Mouse (Mus musculus) neural tube, embryonic 12.5 days (tissue): ENCODE data around the gene Il27ra. TPM values are rescaled to one million over a fixed set of nuclear protein-coding genes. Genes with fewer than 3 reads are reported as not detected.
A peak's percentile ranks its signal among the peaks of the same experiment; 100 is the strongest.

Source experiments
- ATAC-seq: fragments of 200-750 bp; cut with Nextera tagmentation; 2 replicates; pipeline ENCODE4 v1.8.0; 2017; ENCODE audit warnings: low read depth, mild to moderate bottlenecking, moderate TSS enrichment, moderate library complexity; ENCODE audit not compliant: low FRiP score
- H3K27ac ChIP-seq: fragments of 300-500 bp; sonication (generic); 2 replicates; pipeline ENCODE4 v1.5.1; 2016
- H3K27me3 ChIP-seq: fragments of 300-500 bp; sonication (generic); replicated peaks from 2 replicates; pipeline ENCODE4 v1.6.1; 2016; ENCODE audit warnings: mild to moderate bottlenecking
- H3K36me3 ChIP-seq: fragments of 300-500 bp; sonication (generic); 2 replicates; pipeline ENCODE4 v1.6.1; 2016; ENCODE audit warnings: mild to moderate bottlenecking
- H3K4me1 ChIP-seq: fragments of 300-500 bp; sonication (generic); 2 replicates; pipeline ENCODE4 v1.6.1; 2016
- H3K4me2 ChIP-seq: fragments of 300-500 bp; sonication (generic); replicated peaks from 2 replicates; pipeline ENCODE4 v1.6.1; 2016; ENCODE audit warnings: mild to moderate bottlenecking
- H3K4me3 ChIP-seq: fragments of 300-500 bp; sonication (generic); 2 replicates; pipeline ENCODE4 v1.5.1; 2016
- H3K9ac ChIP-seq: fragments of 300-500 bp; sonication (generic); 2 replicates; pipeline ENCODE4 v1.6.1; 2016; ENCODE audit warnings: mild to moderate bottlenecking
- H3K9me3 ChIP-seq: fragments of 300-500 bp; sonication (generic); 2 replicates; pipeline ENCODE4 v1.6.1; 2016; ENCODE audit warnings: mild to moderate bottlenecking
- WGBS: fragments of 180-500 bp; shearing (Covaris S2); methylation state at CpG from one replicate; pipeline ENCODE4 v1.1.7; 2016; 5-methylcytosine and 5-hydroxymethylcytosine counted together
- polyA plus RNA-seq: library from polyadenylated mRNA; unstranded; fragments of >200 nt; fragmentation: Nextera tagmentation; extraction: Ambion mirVana; gene quantifications from 2 replicates; pipeline ENCODE4 v1.2.1, GENCODE M21; 2016

Gene Il27ra
- polyA plus RNA-seq, 1 experiment from 2014 or later, result 0.29 TPM

GRCm38 (mm10) chr8:84032777-84033176 lies 9.6 kb downstream of the Il27ra start:
- 78% methylated on average over 4 of the region's 4 CpGs for WGBS
- Histone ChIP-seq H3K9ac (no peak overlapping the region), H3K4me1 (0 out of 2 replicates have a peak, but pooled peaks cover 2% of the 10 kb centered on the region), H3K9me3 (no peaks in the 10 kb centered on the region), H3K27ac (no peak overlapping the region), H3K4me2 (no peak overlapping the region), H3K4me3 (no peak overlapping the region), H3K27me3 (peaks cover 17% of the 10 kb centered on the region; the same call in 1 of the 2 replicates), H3K36me3 (no peaks in the 10 kb centered on the region)
- no peak for ATAC-seq

- no peak for ATAC-seq
- H3K9me3 ChIP-seq, result no peaks in the 10 kb centered on the region
- H3K9ac ChIP-seq, result no peak overlapping the region
- H3K27ac ChIP-seq, result no peak overlapping the region
- peaks cover 12% of the 10 kb centered on the region; the same call in 1 of the 2 replicates for H3K4me1 ChIP-seq
- no peaks in the 10 kb centered on the region for H3K36me3 ChIP-seq
- WGBS, result 91% methylated on average over 5 of the region's 5 CpGs
- H3K4me2 ChIP-seq, result no peak overlapping the region
- H3K27me3 ChIP-seq, result peaks cover 29% of the 10 kb centered on the region
- no peak overlapping the region for H3K4me3 ChIP-seq
Observed at GRCm38 (mm10) chr8:84029272-84029671, 13.1 kb downstream of the Il27ra start.

- Histone ChIP-seq H3K27me3 (peaks cover 31% of the 10 kb centered on the region), H3K4me2 (no peak overlapping the region), H3K4me1 (peaks cover 10% of the 10 kb centered on the region; the same call in 1 of the 2 replicates), H3K27ac (no peak overlapping the region), H3K4me3 (no peak overlapping the region), H3K9me3 (no peaks in the 10 kb centered on the region), H3K9ac (no peak overlapping the region), H3K36me3 (no peaks in the 10 kb centered on the region)
- WGBS, result 13% methylated on average over 10 of the region's 10 CpGs
- no peak for ATAC-seq
Observed at GRCm38 (mm10) chr8:84027449-84027848, 14.9 kb downstream of the Il27ra start.

- Histone ChIP-seq H3K27ac (no peak overlapping the region), H3K9me3 (no peaks in the 10 kb centered on the region), H3K27me3 (peaks cover 38% of the 10 kb centered on the region), H3K4me2 (peak overlapping the region; percentile 88), H3K4me3 (peak overlapping the region; percentile 49), H3K9ac (peak overlapping the region; percentile 57), H3K36me3 (no peaks in the 10 kb centered on the region), H3K4me1 (peaks cover 15% of the 10 kb centered on the region; the same call in 1 of the 2 replicates)
- 1% methylated on average over 41 of the region's 41 CpGs for WGBS
- peak; percentile 60 for ATAC-seq
Observed at GRCm38 (mm10) chr8:84025863-84026262, 16.5 kb downstream of the Il27ra start.

GRCm38 (mm10) chr8:84024171-84024570 lies 18.2 kb downstream of the Il27ra start:
- H3K4me2 ChIP-seq, result no peak overlapping the region
- H3K36me3 ChIP-seq, result no peaks in the 10 kb centered on the region
- ATAC-seq, result no peak
- H3K27me3 ChIP-seq, result peaks cover 45% of the 10 kb centered on the region
- H3K9me3 ChIP-seq, result no peaks in the 10 kb centered on the region
- H3K4me3 ChIP-seq, result no peak overlapping the region
- peaks cover 15% of the 10 kb centered on the region; the same call in 1 of the 2 replicates for H3K4me1 ChIP-seq
- no peak overlapping the region for H3K27ac ChIP-seq
- H3K9ac ChIP-seq, result no peak overlapping the region
- 10% methylated on average over 10 of the region's 10 CpGs for WGBS

- 63% methylated on average over 1 of the region's 1 CpGs for WGBS
- Histone ChIP-seq H3K36me3 (no peaks in the 10 kb centered on the region), H3K27me3 (peaks cover 45% of the 10 kb centered on the region), H3K9me3 (no peaks in the 10 kb centered on the region), H3K27ac (no peak overlapping the region), H3K4me2 (no peak overlapping the region), H3K4me3 (no peak overlapping the region), H3K9ac (no peak overlapping the region), H3K4me1 (peaks cover 15% of the 10 kb centered on the region; the same call in 1 of the 2 replicates)
- no peak for ATAC-seq
Observed at GRCm38 (mm10) chr8:84023631-84024030, 18.8 kb downstream of the Il27ra start.

- 35% methylated on average over 5 of the region's 5 CpGs for WGBS
- Histone ChIP-seq H3K9ac (no peak overlapping the region), H3K9me3 (no peaks in the 10 kb centered on the region), H3K27ac (no peak overlapping the region), H3K4me1 (peaks cover 15% of the 10 kb centered on the region; the same call in 1 of the 2 replicates), H3K4me2 (no peak overlapping the region), H3K4me3 (no peak overlapping the region), H3K27me3 (peaks cover 41% of the 10 kb centered on the region), H3K36me3 (no peaks in the 10 kb centered on the region)
- ATAC-seq, result no peak
Observed at GRCm38 (mm10) chr8:84023085-84023484, 19.3 kb downstream of the Il27ra start.

- Histone ChIP-seq H3K4me3 (no peak overlapping the region), H3K4me1 (peaks cover 15% of the 10 kb centered on the region; the same call in 1 of the 2 replicates), H3K9ac (0 out of 2 replicates have a peak overlapping the region, but pooled peaks have one; percentile 21), H3K27me3 (peaks cover 27% of the 10 kb centered on the region), H3K27ac (no peak overlapping the region), H3K4me2 (0 out of 2 replicates have a peak overlapping the region, but pooled peaks have one; percentile 20), H3K36me3 (no peaks in the 10 kb centered on the region), H3K9me3 (no peaks in the 10 kb centered on the region)
- no peak for ATAC-seq
- WGBS, result 45% methylated on average over 12 of the region's 12 CpGs
Observed at GRCm38 (mm10) chr8:84021569-84021968, 20.8 kb downstream of the Il27ra start.

GRCm38 (mm10) chr8:84021096-84021495 lies 21.3 kb downstream of the Il27ra start, which contains the start of gene Palm3:
TSS of gene Palm3 (plus strand) at chr8:84021471.
- Histone ChIP-seq H3K27ac (no peak within 1 kb of the TSS), H3K9me3 (no peaks in the 10 kb centered on the region), H3K36me3 (no peaks in the 10 kb centered on the region), H3K4me1 (peaks cover 11% of the 10 kb centered on the region; the same call in 1 of the 2 replicates), H3K9ac (0 out of 2 replicates have a peak within 1 kb of the TSS, but pooled peaks have one; percentile 21), H3K4me2 (peak within 1 kb of the TSS; percentile 20; the same call in 1 of the 2 replicates), H3K4me3 (no peak within 1 kb of the TSS), H3K27me3 (peaks cover 24% of the 10 kb centered on the region)
- ATAC-seq, result no peak
- 4% methylated on average over 18 of the region's 18 CpGs for WGBS

GRCm38 (mm10) chr8:84019738-84020137 lies 22.7 kb downstream of the Il27ra start:
- WGBS, result 82% methylated on average over 9 of the region's 9 CpGs
- Histone ChIP-seq H3K4me1 (peaks cover 5% of the 10 kb centered on the region; the same call in 1 of the 2 replicates), H3K9ac (no peak overlapping the region), H3K27me3 (peaks cover 17% of the 10 kb centered on the region), H3K36me3 (no peaks in the 10 kb centered on the region), H3K4me3 (no peak overlapping the region), H3K4me2 (no peak overlapping the region), H3K9me3 (no peaks in the 10 kb centered on the region), H3K27ac (no peak overlapping the region)
- ATAC-seq, result no peak

GRCm38 (mm10) chr8:84015833-84016232 lies 26.6 kb downstream of the Il27ra start:
- H3K9ac ChIP-seq, result no peak overlapping the region
- peaks cover 34% of the 10 kb centered on the region for H3K27me3 ChIP-seq
- H3K4me2 ChIP-seq, result no peak overlapping the region
- H3K36me3 ChIP-seq, result no peaks in the 10 kb centered on the region
- H3K27ac ChIP-seq, result no peak overlapping the region
- 93% methylated on average over 5 of the region's 5 CpGs for WGBS
- H3K4me3 ChIP-seq, result no peak overlapping the region
- peaks cover 20% of the 10 kb centered on the region for H3K4me1 ChIP-seq
- no peaks in the 10 kb centered on the region for H3K9me3 ChIP-seq
- no peak for ATAC-seq

GRCm38 (mm10) chr8:84012499-84013165 lies 29.8 kb downstream of the Il27ra start:
- Histone ChIP-seq H3K4me2 (peak overlapping the region; percentile 96), H3K4me1 (peaks cover 24% of the 10 kb centered on the region), H3K4me3 (peak overlapping the region; percentile 16; the same call in 1 of the 2 replicates), H3K36me3 (no peaks in the 10 kb centered on the region), H3K27me3 (peaks cover 37% of the 10 kb centered on the region), H3K9me3 (no peaks in the 10 kb centered on the region), H3K9ac (0 out of 2 replicates have a peak overlapping the region, but pooled peaks have one; percentile 18), H3K27ac (no peak overlapping the region)
- WGBS, result 5% methylated on average over 35 of the region's 35 CpGs
- ATAC-seq, result no peak
